Mouse (Mus musculus) lung, embryonic 16.5 days (tissue): ENCODE measurements around the gene Stra6. TPM values are rescaled to one million over a fixed set of nuclear protein-coding genes. Genes with fewer than 3 reads are reported as not detected.
A peak's percentile ranks its signal among the peaks of the same experiment; 100 is the strongest.

Source experiments
- ATAC-seq: fragments of 200-750 bp; cut with Nextera tagmentation; 2 replicates; pipeline ENCODE4 v1.8.0; 2017; ENCODE audit warnings: low read depth, mild to moderate bottlenecking, moderate library complexity
- H3K27ac ChIP-seq: fragments of 300-500 bp; sonication (generic); 2 replicates; pipeline ENCODE4 v1.5.1; 2014; ENCODE audit warnings: mild to moderate bottlenecking, control low read depth, low read length
- H3K27me3 ChIP-seq: fragments of 300-500 bp; sonication (generic); 2 replicates; pipeline ENCODE4 v1.6.1; 2014; ENCODE audit warnings: low read depth, low read length, mixed read lengths; ENCODE audit not compliant: control insufficient read depth, insufficient read depth
- H3K36me3 ChIP-seq: fragments of 300-500 bp; sonication (generic); 2 replicates; pipeline ENCODE4 v1.6.1; 2014; ENCODE audit warnings: low read length; ENCODE audit not compliant: control insufficient read depth, insufficient read depth
- H3K4me1 ChIP-seq: fragments of 300-500 bp; sonication (generic); replicated peaks from 2 replicates; pipeline ENCODE4 v1.6.1; 2014; ENCODE audit warnings: low read length, mixed read lengths; ENCODE audit not compliant: control insufficient read depth, insufficient read depth
- H3K4me2 ChIP-seq: fragments of 300-500 bp; sonication (generic); 2 replicates; pipeline ENCODE4 v1.6.1; 2014; ENCODE audit warnings: low read depth, low read length, control low read depth
- H3K4me3 ChIP-seq: fragments of 300-500 bp; sonication (generic); 2 replicates; pipeline ENCODE4 v1.5.1; 2014; ENCODE audit warnings: mild to moderate bottlenecking, low read length, control low read depth
- H3K9ac ChIP-seq: fragments of 300-500 bp; sonication (generic); 2 replicates; pipeline ENCODE4 v1.6.1; 2014; ENCODE audit warnings: low read length, control low read depth
- H3K9me3 ChIP-seq: fragments of 300-500 bp; sonication (generic); 2 replicates; pipeline ENCODE4 v1.6.1; 2016; ENCODE audit warnings: low read length; ENCODE audit not compliant: control insufficient read depth
- WGBS: fragments of 180-500 bp; shearing (Covaris S2); extraction: QIAGEN DNeasy Blood & Tissue Kit; methylation state at CpG from one replicate; pipeline ENCODE4 v1.1.7; 2014; 5-methylcytosine and 5-hydroxymethylcytosine counted together
- polyA plus RNA-seq: library from polyadenylated mRNA; unstranded; fragments of >200 nt; fragmentation: Nextera tagmentation; extraction: Ambion mirVana; gene quantifications from 2 replicates; pipeline ENCODE4 v1.2.1, GENCODE M21; 2015

Gene Stra6
- polyA plus RNA-seq, 1 experiment from 2014 or later: 1.0 TPM

GRCm38 (mm10) chr9:58086203-58086602 lies 22.6 kb downstream of the Stra6 start:
- 32% methylated on average over 9 of the region's 9 CpGs for WGBS
- Histone ChIP-seq H3K9ac (no peak overlapping the region), H3K4me3 (no peak overlapping the region), H3K9me3 (no peaks in the 10 kb centered on the region), H3K27ac (no peak overlapping the region), H3K27me3 (no peaks in the 10 kb centered on the region), H3K4me1 (peaks cover 5% of the 10 kb centered on the region), H3K36me3 (no peaks in the 10 kb centered on the region), H3K4me2 (no peak overlapping the region)
- no peak for ATAC-seq

GRCm38 (mm10) chr9:58086861-58087260 lies 23.3 kb downstream of the Stra6 start:
- H3K4me2 ChIP-seq: no peak overlapping the region
- no peak overlapping the region for H3K9ac ChIP-seq
- ATAC-seq: no peak
- H3K36me3 ChIP-seq: no peaks in the 10 kb centered on the region
- H3K4me3 ChIP-seq: no peak overlapping the region
- H3K27me3 ChIP-seq: no peaks in the 10 kb centered on the region
- H3K9me3 ChIP-seq: no peaks in the 10 kb centered on the region
- H3K27ac ChIP-seq: no peak overlapping the region
- peaks cover 5% of the 10 kb centered on the region for H3K4me1 ChIP-seq
- WGBS: 52% methylated on average over 7 of the region's 7 CpGs

GRCm38 (mm10) chr9:58087277-58087998 lies 23.9 kb downstream of the Stra6 start:
- WGBS: 66% methylated on average over 7 of the region's 7 CpGs
- H3K4me3 ChIP-seq: no peak overlapping the region
- no peaks in the 10 kb centered on the region for H3K9me3 ChIP-seq
- no peak overlapping the region for H3K27ac ChIP-seq
- H3K27me3 ChIP-seq: no peaks in the 10 kb centered on the region
- no peak for ATAC-seq
- H3K4me2 ChIP-seq: no peak overlapping the region
- H3K4me1 ChIP-seq: peaks cover 8% of the 10 kb centered on the region
- no peaks in the 10 kb centered on the region for H3K36me3 ChIP-seq
- H3K9ac ChIP-seq: no peak overlapping the region

- Histone ChIP-seq H3K27me3 (no peaks in the 10 kb centered on the region), H3K4me3 (no peak overlapping the region), H3K9me3 (no peaks in the 10 kb centered on the region), H3K36me3 (no peaks in the 10 kb centered on the region), H3K27ac (no peak overlapping the region), H3K4me1 (peaks cover 6% of the 10 kb centered on the region; the same call in 1 of the 2 replicates), H3K4me2 (no peak overlapping the region), H3K9ac (no peak overlapping the region)
- WGBS: 39% methylated on average over 4 of the region's 4 CpGs
- ATAC-seq: no peak
Observed at GRCm38 (mm10) chr9:58091623-58092425, 28.2 kb downstream of the Stra6 start.

DNA sequence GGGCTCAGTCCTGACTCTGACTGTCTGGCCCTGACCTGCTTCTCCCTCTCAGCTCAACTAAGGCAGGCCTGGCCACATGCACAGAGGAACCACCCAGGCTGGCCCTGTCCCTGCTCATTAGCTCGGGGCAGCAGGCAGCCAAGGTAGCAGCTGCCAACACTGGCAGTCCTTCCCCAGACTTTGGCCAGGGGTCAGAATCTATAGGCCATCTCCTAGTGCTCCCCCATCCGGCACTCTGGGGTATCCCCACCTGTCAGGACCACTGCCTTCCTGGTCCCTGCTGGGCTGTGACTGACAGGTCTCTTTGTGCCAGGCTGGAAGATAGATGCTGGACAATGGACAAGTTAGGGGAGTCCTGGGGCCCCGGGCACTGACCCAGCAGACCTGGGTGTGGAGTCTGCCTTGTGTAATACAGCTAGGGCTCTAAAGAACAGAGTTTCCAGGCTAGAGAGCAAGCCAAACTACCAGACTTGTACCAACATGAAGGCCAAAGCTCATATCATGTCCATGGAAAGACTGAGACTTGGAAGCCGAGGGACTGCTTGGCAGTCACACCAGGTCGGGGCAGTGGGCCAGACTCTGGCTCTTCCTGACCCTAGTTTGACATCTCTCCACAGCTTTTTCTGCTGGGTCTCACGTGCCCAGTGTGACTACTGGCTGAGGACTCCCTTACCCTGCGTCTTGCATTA lies 29.1 kb downstream of the Stra6 start:
- no peak overlapping the region for H3K4me2 ChIP-seq
- H3K36me3 ChIP-seq: no peaks in the 10 kb centered on the region
- WGBS: 61% methylated on average over 7 of the region's 7 CpGs
- no peak overlapping the region for H3K27ac ChIP-seq
- no peaks in the 10 kb centered on the region for H3K27me3 ChIP-seq
- no peak overlapping the region for H3K9ac ChIP-seq
- H3K9me3 ChIP-seq: no peaks in the 10 kb centered on the region
- no peak overlapping the region for H3K4me3 ChIP-seq
- ATAC-seq: no peak
- peaks cover 6% of the 10 kb centered on the region; the same call in 1 of the 2 replicates for H3K4me1 ChIP-seq

DNA sequence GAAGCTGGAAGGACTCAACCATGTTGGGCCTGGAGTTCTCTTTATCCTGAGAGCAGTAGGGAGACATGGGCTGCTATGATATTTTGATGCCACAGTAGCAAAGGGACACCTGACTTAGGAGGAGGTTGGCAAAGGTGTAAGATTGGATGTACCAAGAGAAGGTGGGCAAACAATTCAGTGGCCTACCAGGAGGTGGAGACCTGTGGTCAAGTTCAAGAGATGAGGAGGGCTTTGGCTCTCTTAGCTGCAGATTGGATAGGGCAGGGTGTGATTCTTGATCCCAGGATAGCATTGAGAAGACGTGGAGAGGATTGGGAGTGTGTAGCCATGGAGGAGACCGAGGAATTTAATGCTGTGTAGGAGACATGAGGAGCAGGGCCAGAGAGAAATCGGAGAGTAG lies 30.2 kb downstream of the Stra6 start:
- WGBS: 64% methylated on average over 3 of the region's 3 CpGs
- no peak overlapping the region for H3K27ac ChIP-seq
- H3K27me3 ChIP-seq: no peaks in the 10 kb centered on the region
- H3K36me3 ChIP-seq: no peaks in the 10 kb centered on the region
- H3K4me1 ChIP-seq: peaks cover 6% of the 10 kb centered on the region; the same call in 1 of the 2 replicates
- H3K4me2 ChIP-seq: no peak overlapping the region
- H3K9ac ChIP-seq: no peak overlapping the region
- no peak for ATAC-seq
- no peaks in the 10 kb centered on the region for H3K9me3 ChIP-seq
- no peak overlapping the region for H3K4me3 ChIP-seq

DNA sequence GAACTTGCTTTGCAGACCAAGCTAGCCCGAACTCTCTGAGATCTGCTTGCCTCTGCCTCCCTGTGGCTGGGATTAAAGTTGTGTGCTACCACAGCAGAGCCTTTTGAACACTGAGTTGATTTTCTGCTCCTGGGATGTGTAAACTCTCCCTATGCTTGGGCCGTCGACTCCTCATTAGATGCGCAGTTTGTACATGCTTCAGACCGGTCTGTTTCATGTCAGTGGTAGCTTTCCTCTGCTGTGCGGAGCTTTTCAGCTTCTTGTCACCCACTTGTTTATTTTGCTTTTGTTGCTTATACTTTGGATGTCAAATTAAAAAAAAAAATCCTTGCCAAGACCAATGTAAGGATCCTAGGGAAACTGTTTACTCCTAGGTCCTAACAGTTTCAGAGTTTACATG lies 32.4 kb downstream of the Stra6 start:
- Histone ChIP-seq H3K27ac (no peak overlapping the region), H3K9me3 (no peaks in the 10 kb centered on the region), H3K4me1 (peaks cover 6% of the 10 kb centered on the region; the same call in 1 of the 2 replicates), H3K4me3 (no peak overlapping the region), H3K36me3 (no peaks in the 10 kb centered on the region), H3K9ac (no peak overlapping the region), H3K4me2 (no peak overlapping the region), H3K27me3 (no peaks in the 10 kb centered on the region; the same call in 1 of the 2 replicates)
- peak; percentile 66 for ATAC-seq
- 50% methylated on average over 6 of the region's 6 CpGs for WGBS

GRCm38 (mm10) chr9:58096629-58097301 lies 33.2 kb downstream of the Stra6 start:
- H3K9ac ChIP-seq: no peak overlapping the region

More at GRCm38 (mm10) chr9:58096629-58097301, 33.2 kb downstream of the Stra6 start:
- 69% methylated on average over 5 of the region's 5 CpGs for WGBS
- H3K36me3 ChIP-seq: no peaks in the 10 kb centered on the region
- ATAC-seq: peak; percentile 24; the same call in 1 of the 2 replicates
- no peak overlapping the region for H3K4me3 ChIP-seq
- H3K4me2 ChIP-seq: no peak overlapping the region
- H3K27me3 ChIP-seq: no peaks in the 10 kb centered on the region; the same call in 1 of the 2 replicates
- no peaks in the 10 kb centered on the region for H3K9me3 ChIP-seq
- peaks cover 6% of the 10 kb centered on the region; the same call in 1 of the 2 replicates for H3K4me1 ChIP-seq
- no peak overlapping the region for H3K27ac ChIP-seq
